8 mouse cellular contexts compared by ENCODE assay signal in genomic region chr1:138841306-138842095, GRCm38 (mm10). TPM values are rescaled to one million over a fixed set of nuclear protein-coding genes. Genes with fewer than 3 reads are reported as not detected.
DNase-seq lines count a peak whose midpoint lies in the region; ATAC-seq and TF ChIP-seq lines count a peak whose summit lies in the region.

No protein-coding gene starts in this region.

- H3K4me2 ChIP-seq in embryonic facial prominence, embryonic 11.5 days (ENCODE audit: low read depth, low read length) = peak overlapping the region; percentile 49
- peak overlapping the region; percentile 59 for H3K4me2 ChIP-seq in hindbrain, embryonic 12.5 days (replicated peaks)
- peak overlapping the region; percentile 59 for H3K4me2 ChIP-seq in liver, postnatal 0 days (ENCODE audit: low read depth, low read length)

- no peak for TF ChIP-seq EP300 in liver, postnatal 0 days (IDR thresholded peaks at IDR 0.05; ENCODE audit: low read depth)

- H3K36me3 ChIP-seq in E14TG2a.4 (ENCODE audit: insufficient read depth, low read length) = no peaks in the 10 kb centered on the region
- no peaks in the 10 kb centered on the region for H3K36me3 ChIP-seq in embryonic facial prominence, embryonic 11.5 days (replicated peaks; ENCODE audit: control insufficient read depth, insufficient read depth, low read depth, low read length)
- H3K36me3 ChIP-seq in hindbrain, embryonic 12.5 days = no peaks in the 10 kb centered on the region
- no peaks in the 10 kb centered on the region for H3K36me3 ChIP-seq in liver, postnatal 0 days (replicated peaks; ENCODE audit: insufficient read depth, low read length)

- H3K4me1 ChIP-seq in E14TG2a.4 (replicated peaks; ENCODE audit: low read depth, low read length) = peaks cover 65% of the 10 kb centered on the region
- no peaks in the 10 kb centered on the region for H3K4me1 ChIP-seq in embryonic facial prominence, embryonic 11.5 days (ENCODE audit: control insufficient read depth, insufficient read depth, low read length)
- H3K4me1 ChIP-seq in hindbrain, embryonic 12.5 days = peaks cover 29% of the 10 kb centered on the region
- H3K4me1 ChIP-seq in liver, postnatal 0 days (ENCODE audit: insufficient read depth) = peaks cover 13% of the 10 kb centered on the region

- peak overlapping the region; percentile 30; the same call in 1 of the 2 replicates for H3K9ac ChIP-seq in embryonic facial prominence, embryonic 11.5 days (replicated peaks; ENCODE audit: low read length)
- H3K9ac ChIP-seq in hindbrain, embryonic 12.5 days = peak overlapping the region; percentile 62
- H3K9ac ChIP-seq in liver, postnatal 0 days (replicated peaks) = no peak overlapping the region

- TF ChIP-seq CTCF in E14TG2a.4 (conservative IDR thresholded peaks at IDR 0.05; ENCODE audit: low read length) = no peak
- TF ChIP-seq CTCF in liver, postnatal 0 days (IDR thresholded peaks at IDR 0.05; ENCODE audit: low read depth) = no peak

- WGBS in embryonic facial prominence, embryonic 11.5 days = 1% methylated on average over 54 of the region's 54 CpGs
- WGBS in hindbrain, embryonic 12.5 days = under 1% methylated on average over 54 of the region's 54 CpGs
- 1% methylated on average over 54 of the region's 54 CpGs for WGBS in liver, postnatal 0 days (ENCODE audit: insufficient replicate concordance)

- H3K27me3 ChIP-seq in E14TG2a.4 (ENCODE audit: insufficient read depth, low read length) = peaks cover 100% of the 10 kb centered on the region
- peaks cover 58% of the 10 kb centered on the region for H3K27me3 ChIP-seq in embryonic facial prominence, embryonic 11.5 days (ENCODE audit: control insufficient read depth, insufficient read depth, low read length)
- H3K27me3 ChIP-seq in hindbrain, embryonic 12.5 days = peaks cover 72% of the 10 kb centered on the region
- H3K27me3 ChIP-seq in liver, postnatal 0 days (ENCODE audit: insufficient read depth, low read length) = peaks cover 100% of the 10 kb centered on the region

- H3K4me3 ChIP-seq in E14TG2a.4 (replicated peaks; ENCODE audit: low read length) = peak overlapping the region; percentile 64
- peak overlapping the region; percentile 36 for H3K4me3 ChIP-seq in embryonic facial prominence, embryonic 11.5 days (ENCODE audit: low read depth, low read length)
- peak overlapping the region; percentile 41 for H3K4me3 ChIP-seq in hindbrain, embryonic 12.5 days
- peak overlapping the region; percentile 41 for H3K4me3 ChIP-seq in liver, postnatal 0 days (ENCODE audit: low read depth, low read length)

- no peak for ATAC-seq in embryonic facial prominence, embryonic 11.5 days (replicated peaks; ENCODE audit: insufficient number of reproducible peaks, low FRiP score, low TSS enrichment, low read depth)
- peak; percentile 51 for ATAC-seq in hindbrain, embryonic 12.5 days (ENCODE audit: low FRiP score)
- no peak for ATAC-seq in liver, postnatal 0 days

- DNase-seq in gastrocnemius, postnatal 10 days = peak; percentile 46
- no peak for DNase-seq in gastrocnemius, postnatal 14 days
- peak; percentile 65 for DNase-seq in embryonic facial prominence, embryonic 11.5 days (ENCODE audit: low spot score)
- peak; percentile 45 for DNase-seq in liver, postnatal 0 days
- no peak for DNase-seq in spleen, postnatal 10 days (ENCODE audit: low spot score in 2 of 2)
- no peak for DNase-seq in left cerebral cortex, adult 11 months (ENCODE audit: low spot score)

- intact Hi-C loops in gastrocnemius, postnatal 14 days (cut with DNase I; ENCODE audit: low total_unique reads) = no loop called here

- H3K27ac ChIP-seq in embryonic facial prominence, embryonic 11.5 days (replicated peaks; ENCODE audit: low read depth, low read length) = no peak overlapping the region
- H3K27ac ChIP-seq in hindbrain, embryonic 12.5 days = peak overlapping the region; percentile 76
- H3K27ac ChIP-seq in liver, postnatal 0 days (ENCODE audit: low read depth) = no peak overlapping the region

- no peaks in the 10 kb centered on the region for H3K9me3 ChIP-seq in E14TG2a.4 (ENCODE audit: low read length)
- H3K9me3 ChIP-seq in embryonic facial prominence, embryonic 11.5 days (replicated peaks; ENCODE audit: control insufficient read depth, low read length) = no peaks in the 10 kb centered on the region
- H3K9me3 ChIP-seq in hindbrain, embryonic 12.5 days (replicated peaks) = no peaks in the 10 kb centered on the region
- H3K9me3 ChIP-seq in liver, postnatal 0 days (ENCODE audit: low read length) = no peaks in the 10 kb centered on the region

RNA-seq across cellular contexts. Expression of gene Lhx9, which starts 6.9 kb away (rescaled TPM):
- not detected for total RNA-seq in gastrocnemius, postnatal 10 days (2021)
- total RNA-seq in gastrocnemius, postnatal 14 days (2021) = not detected
- polyA plus RNA-seq in embryonic facial prominence, embryonic 11.5 days (2014; fragmentation: Nextera tagmentation; extraction: Ambion mirVana) = 2.0 and 2.1 TPM in 2 replicates
- 22.7 and 25.8 TPM in 2 replicates for polyA plus RNA-seq in hindbrain, embryonic 12.5 days (2016; fragmentation: Nextera tagmentation; extraction: Ambion mirVana)
- 0.04 TPM in 2 replicates for polyA plus RNA-seq in liver, postnatal 0 days (2015; fragmentation: Nextera tagmentation; extraction: Ambion mirVana)

RNA-seq across cellular contexts. Expression of gene 2310009B15Rik, which starts 15.2 kb away (rescaled TPM):
- 10 to 100 TPM; 18.1 to 19.8 TPM for total RNA-seq in gastrocnemius, postnatal 10 days (2021)
- total RNA-seq in gastrocnemius, postnatal 14 days (2021) = 10 to 100 TPM; 15.0 to 16.0 TPM
- 39.5 and 44.6 TPM in 2 replicates for polyA plus RNA-seq in embryonic facial prominence, embryonic 11.5 days (2014; fragmentation: Nextera tagmentation; extraction: Ambion mirVana)
- polyA plus RNA-seq in hindbrain, embryonic 12.5 days (2016; fragmentation: Nextera tagmentation; extraction: Ambion mirVana) = 41.5 and 46.2 TPM in 2 replicates
- 28.0 and 28.2 TPM in 2 replicates for polyA plus RNA-seq in liver, postnatal 0 days (2015; fragmentation: Nextera tagmentation; extraction: Ambion mirVana)

Comparison
In these comparisons a context has a peak if more than half of its experiments do, and no peak if none do; other contexts are left out.
1. DNase-seq: peak in gastrocnemius, postnatal 10 days (single experiment), embryonic facial prominence, embryonic 11.5 days (single experiment) and liver, postnatal 0 days (single experiment); none in gastrocnemius, postnatal 14 days (single experiment), spleen, postnatal 10 days (0 of 2) and left cerebral cortex, adult 11 months (single experiment).
2. Peak in every context shown above with its lines, with median percentiles within 50 percentile points of each other: H3K4me3 ChIP-seq and H3K4me2 ChIP-seq.